Mouse (Mus musculus) embryonic facial prominence, embryonic 10.5 days (tissue): ENCODE measurements around the gene Dnaja3. TPM values are rescaled to one million over a fixed set of nuclear protein-coding genes. Genes with fewer than 3 reads are reported as not detected.

Source experiments
- polyA plus RNA-seq: library from polyadenylated mRNA; unstranded; fragments of >200 nt; fragmentation: Nextera tagmentation; extraction: Ambion mirVana; gene quantifications from 2 replicates; pipeline ENCODE4 v1.2.1, GENCODE M21; 2016

The Dnaja3 gene
- polyA plus RNA-seq, 1 experiment from 2014 or later: 66.6 TPM

Other genes with a start within 250 kb of the Dnaja3 start
- 0.43 and 0.57 TPM in 2 replicates for gene Adcy9, start 219.5 kb upstream of the Dnaja3 start, polyA plus RNA-seq
- 25.5 and 26.6 TPM in 2 replicates for gene Srl, start 98.2 kb upstream of the Dnaja3 start, polyA plus RNA-seq
- 37.7 and 39.5 TPM in 2 replicates for gene Tfap4, start 80.1 kb upstream of the Dnaja3 start, polyA plus RNA-seq
- 22.2 and 22.3 TPM in 2 replicates for gene Glis2, start 45.3 kb upstream of the Dnaja3 start, polyA plus RNA-seq
- gene Pam16, start 15.0 kb upstream of the Dnaja3 start, polyA plus RNA-seq: 92.6 and 97.5 TPM in 2 replicates
- gene Vasn, start within 50 bp of the Dnaja3 start, polyA plus RNA-seq: 14.4 and 16.2 TPM in 2 replicates
- 23.3 and 23.9 TPM in 2 replicates for gene Coro7, start 39.8 kb downstream of the Dnaja3 start, polyA plus RNA-seq
- 218 and 228 TPM in 2 replicates for gene Nmral1, start 79.4 kb downstream of the Dnaja3 start, polyA plus RNA-seq
- 84.6 and 91.9 TPM in 2 replicates for gene Hmox2, start 86.4 kb downstream of the Dnaja3 start, polyA plus RNA-seq
- 112 and 116 TPM in 2 replicates for gene Cdip1, start 150.3 kb downstream of the Dnaja3 start, polyA plus RNA-seq
- 0.25 and 0.66 TPM in 2 replicates for gene 4930562C15Rik, start 195.4 kb downstream of the Dnaja3 start, polyA plus RNA-seq
- 44.0 and 46.2 TPM in 2 replicates for gene Ubald1, start 240.3 kb downstream of the Dnaja3 start, polyA plus RNA-seq
- gene Mgrn1, start 246.3 kb downstream of the Dnaja3 start, polyA plus RNA-seq: 64.9 and 72.0 TPM in 2 replicates